Mouse (Mus musculus) myocyte (in vitro differentiated cells): ENCODE measurements around the gene Gm20388.

Experiments
- CEBPB ChIP-seq: IDR thresholded peaks from 2 replicates; pipeline ENCODE4 v1.6.1; 2011; ENCODE audit warnings: mild to moderate bottlenecking, moderate library complexity; ENCODE audit not compliant: poor library complexity, insufficient read depth, severe bottlenecking
- E2F4 ChIP-seq: IDR thresholded peaks from one replicate; pipeline ENCODE4 v1.6.1; 2011; ENCODE audit warnings: mild to moderate bottlenecking, control low read depth, moderate library complexity; ENCODE audit not compliant: insufficient read depth
- MAX ChIP-seq: IDR thresholded peaks from one replicate; pipeline ENCODE4 v1.6.1; 2011; ENCODE audit warnings: low read depth, mild to moderate bottlenecking, control low read depth
- MYOD1 ChIP-seq, 3 experiments: IDR thresholded peaks; one replicate each; pipeline ENCODE4 v1.6.1; 2011; ENCODE audit warnings: control low read depth in 2 of 3, low read depth in 2 of 3, mild to moderate bottlenecking in 2 of 3, moderate library complexity in 1 of 3; ENCODE audit not compliant: insufficient read length in 2 of 3, control insufficient read depth in 1 of 3
- MYOG ChIP-seq, 3 experiments: IDR thresholded peaks; one replicate each; pipeline ENCODE4 v1.6.1; 2011; ENCODE audit warnings: control low read depth in 2 of 3, low read depth in 2 of 3, mild to moderate bottlenecking in 2 of 3; ENCODE audit not compliant: insufficient read length in 2 of 3, control insufficient read depth in 1 of 3, insufficient read depth in 1 of 3
- POLR2A ChIP-seq: IDR thresholded peaks from one replicate; pipeline ENCODE4 v1.6.1; 2011; ENCODE audit warnings: low read depth, mild to moderate bottlenecking, control low read depth, moderate library complexity; ENCODE audit not compliant: insufficient read length
- POLR2AphosphoS2 ChIP-seq: IDR thresholded peaks from one replicate; pipeline ENCODE4 v1.6.1; 2011; ENCODE audit warnings: low read depth, control low read depth; ENCODE audit not compliant: insufficient read length
- REST ChIP-seq: IDR thresholded peaks from one replicate; pipeline ENCODE4 v1.6.1; 2011; ENCODE audit warnings: mild to moderate bottlenecking, control low read depth, moderate library complexity; ENCODE audit not compliant: insufficient read depth, insufficient read length
- SRF ChIP-seq: IDR thresholded peaks from one replicate; pipeline ENCODE4 v1.6.1; 2011; ENCODE audit warnings: low read depth; ENCODE audit not compliant: control insufficient read depth, insufficient read length
- TCF12 ChIP-seq: IDR thresholded peaks from one replicate; pipeline ENCODE4 v1.6.1; 2011; ENCODE audit warnings: mild to moderate bottlenecking, control low read depth; ENCODE audit not compliant: poor library complexity, insufficient read depth, severe bottlenecking
- TCF3 ChIP-seq: IDR thresholded peaks from one replicate; pipeline ENCODE4 v1.6.1; 2011; ENCODE audit warnings: low read depth, control low read depth; ENCODE audit not compliant: insufficient read length
- USF1 ChIP-seq: IDR thresholded peaks from one replicate; pipeline ENCODE4 v1.6.1; 2011; ENCODE audit warnings: low read depth, mild to moderate bottlenecking, control low read depth, moderate library complexity

DNA sequence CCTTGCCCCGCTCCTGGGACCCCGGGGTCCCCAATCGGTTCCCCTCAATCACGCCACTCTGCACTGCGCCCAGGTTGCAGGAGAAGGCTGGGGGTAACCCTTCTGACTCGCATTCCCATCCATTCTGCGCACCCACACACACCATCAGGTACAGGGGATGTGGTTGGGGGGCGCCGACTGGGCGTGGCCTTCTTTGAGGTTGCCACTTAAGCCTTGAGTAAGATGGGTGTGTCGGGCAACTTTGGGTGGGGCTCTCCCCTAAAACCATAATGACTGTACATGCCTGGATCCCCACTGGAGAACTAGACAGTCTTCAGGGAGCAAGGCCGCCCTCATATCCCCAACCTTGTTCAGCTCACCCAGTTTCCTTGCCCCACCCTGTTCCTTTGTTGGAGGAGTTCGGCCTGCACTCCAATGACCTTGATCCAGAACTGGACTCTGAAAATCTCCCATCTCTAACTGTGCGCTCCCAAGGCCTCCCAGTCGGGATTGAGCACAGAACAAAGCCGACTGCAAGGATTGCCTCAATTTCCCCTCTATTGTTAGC lies 3501.2 kb downstream of the Gm20388 start:
- TF ChIP-seq CEBPB (no peak), POLR2A (no peak), E2F4 (no peak), POLR2AphosphoS2 (no peak), MAX (no peak), TCF12 (no peak), MYOD1 (IDR thresholded peaks at IDR 0.05; ENCODE audit: control insufficient read depth in 1 of 3, insufficient read length in 2 of 3, low read depth in 2 of 3) (no peak), MYOG (IDR thresholded peaks at IDR 0.05; ENCODE audit: control insufficient read depth in 1 of 3, insufficient read depth in 1 of 3, insufficient read length in 2 of 3, low read depth in 2 of 3) (no peak), SRF (no peak), REST (no peak), USF1 (no peak), TCF3 (no peak)
